Mouse (Mus musculus) neural tube, embryonic 13.5 days (tissue): ENCODE data around the gene Arl15. TPM values are rescaled to one million over a fixed set of nuclear protein-coding genes. Genes with fewer than 3 reads are reported as not detected.

Experiments
- ATAC-seq: fragments of 200-750 bp; cut with Nextera tagmentation; 2 replicates; pipeline ENCODE4 v1.8.0; 2017; ENCODE audit warnings: low read depth, mild to moderate bottlenecking, moderate TSS enrichment, moderate library complexity
- H3K27ac ChIP-seq: fragments of 300-500 bp; sonication (generic); replicated peaks from 2 replicates; pipeline ENCODE4 v1.5.1; 2015; ENCODE audit warnings: moderate library complexity, mild to moderate bottlenecking, inconsistent platforms
- H3K27me3 ChIP-seq: fragments of 300-500 bp; sonication (generic); 2 replicates; pipeline ENCODE4 v1.6.1; 2015; ENCODE audit warnings: mild to moderate bottlenecking, inconsistent platforms
- H3K36me3 ChIP-seq: fragments of 300-500 bp; sonication (generic); 2 replicates; pipeline ENCODE4 v1.6.1; 2015; ENCODE audit warnings: mild to moderate bottlenecking, inconsistent platforms
- H3K4me1 ChIP-seq: fragments of 300-500 bp; sonication (generic); replicated peaks from 2 replicates; pipeline ENCODE4 v1.6.1; 2015; ENCODE audit warnings: inconsistent platforms
- H3K4me2 ChIP-seq: fragments of 300-500 bp; sonication (generic); 2 replicates; pipeline ENCODE4 v1.6.1; 2015; ENCODE audit warnings: inconsistent platforms, mild to moderate bottlenecking, moderate library complexity
- H3K4me3 ChIP-seq: fragments of 300-500 bp; sonication (generic); 2 replicates; pipeline ENCODE4 v1.5.1; 2015; ENCODE audit warnings: mild to moderate bottlenecking, inconsistent platforms
- H3K9ac ChIP-seq: fragments of 300-500 bp; sonication (generic); 2 replicates; pipeline ENCODE4 v1.6.1; 2015; ENCODE audit warnings: moderate library complexity, mild to moderate bottlenecking, inconsistent platforms
- H3K9me3 ChIP-seq: fragments of 300-500 bp; sonication (generic); 2 replicates; pipeline ENCODE4 v1.6.1; 2016; ENCODE audit warnings: inconsistent platforms
- WGBS: fragments of 180-500 bp; shearing (Covaris S2); methylation state at CpG from one replicate; pipeline ENCODE4 v1.1.7; 2015; 5-methylcytosine and 5-hydroxymethylcytosine counted together
- polyA plus RNA-seq: library from polyadenylated mRNA; unstranded; fragments of >200 nt; fragmentation: Nextera tagmentation; extraction: Ambion mirVana; gene quantifications from 2 replicates; pipeline ENCODE4 v1.2.1, GENCODE M21; 2015

The Arl15 gene
- polyA plus RNA-seq, 1 experiment from 2014 or later: 14.8 TPM

DNA sequence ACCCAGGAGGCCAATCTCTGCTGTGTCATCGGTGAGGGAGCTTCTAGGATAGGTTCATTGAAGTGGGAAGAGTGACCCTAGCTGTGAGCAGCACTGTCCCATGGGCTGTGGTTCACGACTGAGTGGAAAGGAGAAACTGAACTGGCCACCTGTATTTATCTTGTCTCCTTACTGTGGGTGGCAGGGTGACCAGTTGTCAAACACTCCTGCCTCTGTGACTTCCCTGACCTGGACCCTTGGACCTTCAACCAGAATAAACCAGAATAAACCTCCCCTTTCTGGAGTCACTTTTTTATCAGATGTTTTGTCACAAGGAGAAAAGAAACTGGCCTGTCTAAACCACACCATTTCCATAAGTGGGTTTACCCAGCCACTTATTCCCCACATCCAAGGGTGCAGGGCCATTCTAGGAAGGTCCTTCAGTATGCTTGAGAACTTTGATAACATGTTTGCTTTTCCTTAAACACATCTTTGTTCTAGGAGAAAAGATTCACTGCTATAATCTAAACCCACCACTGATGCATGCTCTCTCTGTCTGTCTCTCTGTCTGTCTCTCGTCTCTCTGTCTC, 289.3 kb downstream of the Arl15 start:
- H3K9ac ChIP-seq: no peak overlapping the region
- ATAC-seq: no peak
- 93% methylated on average over 3 of the region's 3 CpGs for WGBS
- no peaks in the 10 kb centered on the region for H3K27me3 ChIP-seq
- H3K4me3 ChIP-seq: no peak overlapping the region
- H3K36me3 ChIP-seq: no peaks in the 10 kb centered on the region
- H3K4me1 ChIP-seq: no peaks in the 10 kb centered on the region
- H3K27ac ChIP-seq: no peak overlapping the region
- no peak overlapping the region for H3K4me2 ChIP-seq
- H3K9me3 ChIP-seq: no peaks in the 10 kb centered on the region

GRCm38 (mm10) chr13:114085442-114085841, 291.1 kb downstream of the Arl15 start:
- 84% methylated on average over 8 of the region's 8 CpGs for WGBS
- Histone ChIP-seq H3K36me3 (no peaks in the 10 kb centered on the region), H3K4me2 (no peak overlapping the region), H3K9me3 (no peaks in the 10 kb centered on the region), H3K27me3 (no peaks in the 10 kb centered on the region), H3K4me1 (no peaks in the 10 kb centered on the region), H3K9ac (no peak overlapping the region), H3K4me3 (no peak overlapping the region), H3K27ac (no peak overlapping the region)
- ATAC-seq: no peak

- Histone ChIP-seq H3K27me3 (no peaks in the 10 kb centered on the region), H3K27ac (no peak overlapping the region), H3K36me3 (no peaks in the 10 kb centered on the region), H3K9me3 (no peaks in the 10 kb centered on the region), H3K4me3 (no peak overlapping the region), H3K4me1 (no peaks in the 10 kb centered on the region), H3K4me2 (no peak overlapping the region), H3K9ac (no peak overlapping the region)
- WGBS: 81% methylated on average over 5 of the region's 5 CpGs
- ATAC-seq: no peak
These were observed 292.0 kb downstream of the Arl15 start for GRCm38 (mm10) chr13:114086325-114086724.

GRCm38 (mm10) chr13:114086801-114087200, 292.5 kb downstream of the Arl15 start:
- no peak overlapping the region for H3K27ac ChIP-seq
- no peaks in the 10 kb centered on the region for H3K27me3 ChIP-seq
- H3K4me3 ChIP-seq: no peak overlapping the region
- H3K4me2 ChIP-seq: no peak overlapping the region
- ATAC-seq: no peak
- no peaks in the 10 kb centered on the region for H3K4me1 ChIP-seq
- WGBS: 94% methylated on average over 5 of the region's 5 CpGs
- H3K36me3 ChIP-seq: no peaks in the 10 kb centered on the region
- no peaks in the 10 kb centered on the region for H3K9me3 ChIP-seq
- H3K9ac ChIP-seq: no peak overlapping the region

GRCm38 (mm10) chr13:114087696-114088465, 293.6 kb downstream of the Arl15 start:
- no peak for ATAC-seq

DNA sequence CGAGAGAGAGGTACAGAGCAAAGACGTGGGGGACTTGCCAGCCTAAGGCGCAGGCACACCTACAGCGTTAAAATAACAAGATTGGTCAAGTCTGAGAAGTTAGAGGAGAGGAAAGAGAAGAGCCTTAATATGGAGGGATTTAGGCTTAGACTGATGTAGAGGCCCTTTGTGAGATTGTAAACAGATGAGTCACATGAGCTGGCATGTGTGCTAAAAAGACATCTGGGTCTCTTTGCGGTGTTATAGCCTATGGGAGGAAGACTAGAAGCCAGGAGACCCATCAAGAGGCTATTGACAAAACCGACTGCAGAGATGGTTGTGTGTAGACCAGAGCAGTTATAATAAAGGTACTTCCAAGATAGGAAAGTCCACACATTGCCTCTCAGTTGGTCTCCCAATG, 296.5 kb downstream of the Arl15 start:
- H3K4me2 ChIP-seq: no peak overlapping the region
- H3K36me3 ChIP-seq: no peaks in the 10 kb centered on the region
- no peaks in the 10 kb centered on the region for H3K27me3 ChIP-seq
- no peak overlapping the region for H3K9ac ChIP-seq
- no peaks in the 10 kb centered on the region for H3K4me1 ChIP-seq
- WGBS: 93% methylated on average over 6 of the region's 6 CpGs
- H3K4me3 ChIP-seq: no peak overlapping the region
- no peak overlapping the region for H3K27ac ChIP-seq
- no peaks in the 10 kb centered on the region for H3K9me3 ChIP-seq
- ATAC-seq: no peak

More at GRCm38 (mm10) chr13:114087696-114088465, 293.6 kb downstream of the Arl15 start:
- Histone ChIP-seq H3K4me2 (no peak overlapping the region), H3K9me3 (no peaks in the 10 kb centered on the region), H3K36me3 (no peaks in the 10 kb centered on the region), H3K4me3 (no peak overlapping the region), H3K27me3 (no peaks in the 10 kb centered on the region), H3K4me1 (no peaks in the 10 kb centered on the region), H3K27ac (no peak overlapping the region), H3K9ac (no peak overlapping the region)
- whole genome bisulfite sequencing: 91% methylated on average over 10 of the region's 10 CpGs

- H3K4me1 ChIP-seq: no peaks in the 10 kb centered on the region
- H3K27ac ChIP-seq: no peak overlapping the region
- no peaks in the 10 kb centered on the region for H3K36me3 ChIP-seq
These were observed 296.9 kb downstream of the Arl15 start for GRCm38 (mm10) chr13:114091231-114091630.

DNA sequence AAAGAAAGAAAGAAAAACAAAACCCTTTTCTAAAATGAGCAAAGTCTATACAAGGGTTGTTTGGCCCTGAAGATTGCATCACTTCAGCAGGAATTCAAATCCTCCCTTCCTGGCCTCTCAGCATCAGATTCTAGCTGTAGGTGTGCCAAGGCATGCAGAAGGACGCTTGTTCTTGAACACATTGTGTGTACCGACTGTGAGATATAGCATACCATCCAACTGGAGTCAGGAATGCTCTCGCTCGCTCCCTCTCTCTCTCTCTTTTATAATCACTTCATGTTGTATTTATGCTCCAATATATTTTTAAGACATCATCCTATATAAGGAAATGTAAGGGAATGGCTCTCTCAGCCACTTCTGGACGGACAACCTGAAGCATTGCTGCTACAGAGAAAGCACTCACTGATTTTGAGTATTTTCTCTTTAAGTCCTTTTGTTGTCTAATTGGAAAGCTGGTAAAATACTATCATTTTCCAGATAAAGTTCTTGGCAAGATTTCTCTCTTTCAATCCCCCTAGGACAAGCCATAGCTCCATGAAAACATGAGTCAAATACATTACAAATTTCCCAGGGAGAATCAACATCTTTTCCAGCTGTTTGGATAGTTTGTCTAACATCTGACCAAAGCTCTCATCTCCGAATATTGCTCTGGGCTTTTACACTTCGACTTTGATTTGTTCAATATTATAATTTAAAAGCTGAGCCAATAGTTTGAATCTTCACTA, 300.0 kb downstream of the Arl15 start:
- H3K4me2 ChIP-seq: no peak overlapping the region
- WGBS: 83% methylated on average over 7 of the region's 7 CpGs
- no peaks in the 10 kb centered on the region for H3K27me3 ChIP-seq
- no peaks in the 10 kb centered on the region for H3K9me3 ChIP-seq
- no peak for ATAC-seq
- no peak overlapping the region for H3K27ac ChIP-seq
- no peaks in the 10 kb centered on the region for H3K4me1 ChIP-seq
- H3K4me3 ChIP-seq: no peak overlapping the region
- H3K9ac ChIP-seq: no peak overlapping the region
- H3K36me3 ChIP-seq: no peaks in the 10 kb centered on the region

More at GRCm38 (mm10) chr13:114091231-114091630, 296.9 kb downstream of the Arl15 start:
- H3K9me3 ChIP-seq: no peaks in the 10 kb centered on the region
- H3K27me3 ChIP-seq: no peaks in the 10 kb centered on the region
- WGBS: 81% methylated on average over 9 of the region's 9 CpGs
- H3K9ac ChIP-seq: no peak overlapping the region
- no peak overlapping the region for H3K4me3 ChIP-seq
- ATAC-seq: no peak
- no peak overlapping the region for H3K4me2 ChIP-seq

DNA sequence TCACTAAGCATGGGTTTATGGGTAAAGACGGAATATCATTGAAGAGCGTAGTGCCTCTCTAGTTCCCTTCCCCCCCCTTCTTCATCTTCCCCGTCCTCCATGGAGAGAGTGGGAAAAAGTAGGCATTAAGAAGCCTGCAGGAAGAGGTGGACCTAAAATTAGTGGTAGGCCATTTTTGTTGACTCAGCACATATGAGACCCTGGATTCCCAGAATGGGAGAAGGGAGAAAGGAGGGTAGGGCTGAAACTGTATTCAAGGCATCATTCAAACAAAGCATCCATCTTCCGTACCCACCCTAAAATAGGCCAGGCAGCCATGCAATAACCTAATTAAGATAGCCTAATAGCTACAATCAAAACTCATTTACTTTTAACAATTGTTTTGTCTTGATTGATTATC, 301.1 kb downstream of the Arl15 start:
- no peaks in the 10 kb centered on the region for H3K27me3 ChIP-seq
- ATAC-seq: no peak
- no peak overlapping the region for H3K27ac ChIP-seq
- H3K9me3 ChIP-seq: no peaks in the 10 kb centered on the region
- H3K9ac ChIP-seq: no peak overlapping the region
- no peaks in the 10 kb centered on the region for H3K4me1 ChIP-seq
- no peak overlapping the region for H3K4me3 ChIP-seq
- 96% methylated on average over 4 of the region's 4 CpGs for whole genome bisulfite sequencing
- H3K36me3 ChIP-seq: no peaks in the 10 kb centered on the region
- no peak overlapping the region for H3K4me2 ChIP-seq

DNA sequence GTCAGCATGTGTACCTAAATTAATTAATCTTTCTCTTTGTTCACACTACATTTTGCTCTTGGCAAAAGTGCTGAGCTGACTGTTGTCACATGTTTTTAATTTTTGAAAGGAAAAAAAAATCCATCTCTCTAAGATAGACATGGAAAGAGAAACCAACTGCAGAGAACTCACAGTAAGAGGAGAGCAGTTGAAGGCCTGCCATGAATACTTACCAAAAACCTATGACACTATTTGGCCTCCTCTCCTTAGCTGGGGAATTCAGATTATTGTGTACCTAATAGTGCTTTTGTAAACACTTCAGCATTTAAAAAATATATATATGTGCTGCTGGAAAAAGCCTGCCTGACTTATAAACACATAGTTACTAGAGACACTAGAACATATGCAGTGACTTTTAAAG, 302.1 kb downstream of the Arl15 start:
- Histone ChIP-seq H3K4me3 (no peak overlapping the region), H3K9ac (no peak overlapping the region), H3K27ac (no peak overlapping the region), H3K4me2 (no peak overlapping the region), H3K36me3 (no peaks in the 10 kb centered on the region), H3K4me1 (no peaks in the 10 kb centered on the region), H3K9me3 (no peaks in the 10 kb centered on the region), H3K27me3 (no peaks in the 10 kb centered on the region)
- no peak for ATAC-seq

DNA sequence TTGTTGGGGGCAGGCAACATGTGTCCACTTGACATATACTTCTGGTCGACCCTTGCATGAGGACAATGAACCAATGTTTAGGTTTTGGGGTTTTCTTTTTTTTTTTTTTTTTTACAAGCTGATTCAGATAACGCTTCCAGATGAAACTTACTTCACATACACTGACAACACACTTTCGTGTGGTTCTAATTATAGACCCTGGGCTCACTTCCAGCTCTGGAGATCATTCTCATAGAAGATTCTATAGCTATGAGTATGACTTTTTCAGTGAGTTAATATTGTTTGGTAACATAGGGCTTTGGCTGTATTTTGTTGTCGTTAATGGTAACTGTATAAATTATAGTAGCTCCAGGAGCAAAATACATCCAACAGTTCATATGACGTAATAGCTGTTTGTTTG, 306.9 kb downstream of the Arl15 start:
- ATAC-seq: no peak
- Histone ChIP-seq H3K9ac (no peak overlapping the region), H3K4me2 (no peak overlapping the region), H3K36me3 (peaks cover 10% of the 10 kb centered on the region; the same call in 1 of the 2 replicates), H3K4me1 (no peaks in the 10 kb centered on the region; the same call in 1 of the 2 replicates), H3K9me3 (no peaks in the 10 kb centered on the region), H3K27ac (no peak overlapping the region), H3K4me3 (no peak overlapping the region), H3K27me3 (no peaks in the 10 kb centered on the region)
- 85% methylated on average over 5 of the region's 5 CpGs for WGBS

DNA sequence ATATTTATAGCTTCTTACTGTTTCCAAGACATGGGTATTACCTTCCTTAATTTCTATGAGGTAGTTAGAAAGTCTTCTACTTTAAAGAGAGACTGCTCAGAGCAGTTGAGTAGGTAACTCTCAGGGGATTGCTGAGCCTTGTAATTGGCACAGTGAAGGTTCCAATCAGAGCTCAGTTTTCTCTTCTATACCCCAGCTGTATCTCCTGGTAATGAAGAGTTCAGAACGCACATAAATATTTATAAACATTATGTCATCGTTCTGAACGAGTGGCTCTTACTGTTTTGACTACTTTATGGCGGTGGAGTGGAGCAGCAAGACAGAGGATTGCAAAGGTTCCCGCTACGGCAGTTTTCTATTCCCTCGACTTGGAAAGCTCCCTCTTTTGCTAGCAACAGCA, 311.8 kb downstream of the Arl15 start:
- Histone ChIP-seq H3K4me3 (no peak overlapping the region), H3K4me1 (no peaks in the 10 kb centered on the region; the same call in 1 of the 2 replicates), H3K27me3 (no peaks in the 10 kb centered on the region), H3K4me2 (no peak overlapping the region), H3K36me3 (peaks cover 10% of the 10 kb centered on the region; the same call in 1 of the 2 replicates), H3K9ac (no peak overlapping the region), H3K27ac (no peak overlapping the region), H3K9me3 (no peaks in the 10 kb centered on the region)
- no peak; the same call in 1 of the 2 replicates for ATAC-seq
- 40% methylated on average over 7 of the region's 7 CpGs for WGBS
